Mouse (Mus musculus) forebrain, embryonic 14.5 days (tissue): Measurements from ENCODE around the gene Cmtm6. TPM values are rescaled to one million over a fixed set of nuclear protein-coding genes. Genes with fewer than 3 reads are reported as not detected.

Experiments used
- ATAC-seq: fragments of 200-750 bp; cut with Nextera tagmentation; 2 replicates; pipeline ENCODE4 v1.8.0; 2017; ENCODE audit warnings: mild to moderate bottlenecking, moderate library complexity
- DNase-seq: peaks from one replicate; pipeline ENCODE4 v3.0.0-alpha.2; 2015; ENCODE audit warnings: low spot score
- H3K27ac ChIP-seq: fragments of 300-500 bp; sonication (generic); 2 replicates; pipeline ENCODE4 v1.5.1; 2014; ENCODE audit warnings: low read depth, mild to moderate bottlenecking, control low read depth, low read length, moderate library complexity
- H3K27me3 ChIP-seq: fragments of 300-500 bp; sonication (generic); replicated peaks from 2 replicates; pipeline ENCODE4 v1.6.1; 2014; ENCODE audit warnings: low read length, control low read depth, mixed read lengths; ENCODE audit not compliant: control insufficient read depth, insufficient read depth
- H3K36me3 ChIP-seq: fragments of 300-500 bp; sonication (generic); 2 replicates; pipeline ENCODE4 v1.6.1; 2014; ENCODE audit warnings: low read length, control low read depth; ENCODE audit not compliant: control insufficient read depth, insufficient read depth
- H3K4me1 ChIP-seq: fragments of 300-500 bp; sonication (generic); 2 replicates; pipeline ENCODE4 v1.6.1; 2014; ENCODE audit warnings: antibody characterized with exemption, low read length, control low read depth; ENCODE audit not compliant: control insufficient read depth, insufficient read depth
- H3K4me2 ChIP-seq: fragments of 300-500 bp; sonication (generic); 2 replicates; pipeline ENCODE4 v1.6.1; 2014; ENCODE audit warnings: mild to moderate bottlenecking, control low read depth, low read length
- H3K4me3 ChIP-seq: fragments of 300-500 bp; sonication (generic); 2 replicates; pipeline ENCODE4 v1.5.1; 2014; ENCODE audit warnings: low read depth, low read length, control low read depth
- H3K9ac ChIP-seq: fragments of 300-500 bp; sonication (generic); 2 replicates; pipeline ENCODE4 v1.6.1; 2014; ENCODE audit warnings: mild to moderate bottlenecking, low read length, control low read depth, moderate library complexity
- H3K9me3 ChIP-seq: fragments of 300-500 bp; sonication (generic); replicated peaks from 2 replicates; pipeline ENCODE4 v1.6.1; 2016; ENCODE audit warnings: low read length, control low read depth, mixed read lengths; ENCODE audit not compliant: control insufficient read depth
- WGBS: fragments of 180-500 bp; shearing (Covaris S2); extraction: QIAGEN DNeasy Blood & Tissue Kit; methylation state at CpG from one replicate; pipeline ENCODE4 v1.1.7; 2014; 5-methylcytosine and 5-hydroxymethylcytosine counted together
- polyA plus RNA-seq: library from polyadenylated mRNA; unstranded; fragments of >200 nt; fragmentation: Nextera tagmentation; extraction: Ambion mirVana; gene quantifications from 2 replicates; pipeline ENCODE4 v1.2.1, GENCODE M21; 2014

Cmtm6 gene
- polyA plus RNA-seq, 1 experiment from 2014 or later, result 23.9 TPM

DNA sequence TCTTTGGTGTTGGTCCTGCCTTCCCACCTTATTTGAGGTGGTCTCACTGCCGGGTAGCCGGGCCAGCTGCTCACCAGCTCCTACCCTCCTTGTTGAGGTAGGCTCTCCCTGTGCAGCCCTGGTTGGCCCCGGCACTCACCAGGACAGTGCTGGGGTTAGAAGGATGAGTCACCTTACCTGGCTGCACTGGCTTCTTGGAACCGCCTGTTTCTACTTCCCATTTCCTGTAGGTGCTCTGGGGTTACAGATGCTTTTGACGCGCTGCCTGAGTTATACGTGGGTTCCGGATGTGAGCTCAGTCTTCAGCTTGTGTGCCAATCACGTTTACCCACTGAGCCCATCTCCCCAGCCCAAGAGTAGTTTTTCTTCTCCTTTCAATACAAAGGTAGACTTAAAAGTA lies 9.4 kb downstream of the Cmtm6 start:
- DNase-seq (no peak), ATAC-seq (no peak)
- Histone ChIP-seq H3K27me3 (no peaks in the 10 kb centered on the region), H3K9ac (no peak overlapping the region), H3K4me2 (no peak overlapping the region), H3K4me1 (no peaks in the 10 kb centered on the region), H3K9me3 (no peaks in the 10 kb centered on the region), H3K36me3 (peaks cover 12% of the 10 kb centered on the region; the same call in 1 of the 2 replicates), H3K4me3 (no peak overlapping the region), H3K27ac (no peak overlapping the region)
- WGBS, result 96% methylated on average over 9 of the region's 9 CpGs

DNA sequence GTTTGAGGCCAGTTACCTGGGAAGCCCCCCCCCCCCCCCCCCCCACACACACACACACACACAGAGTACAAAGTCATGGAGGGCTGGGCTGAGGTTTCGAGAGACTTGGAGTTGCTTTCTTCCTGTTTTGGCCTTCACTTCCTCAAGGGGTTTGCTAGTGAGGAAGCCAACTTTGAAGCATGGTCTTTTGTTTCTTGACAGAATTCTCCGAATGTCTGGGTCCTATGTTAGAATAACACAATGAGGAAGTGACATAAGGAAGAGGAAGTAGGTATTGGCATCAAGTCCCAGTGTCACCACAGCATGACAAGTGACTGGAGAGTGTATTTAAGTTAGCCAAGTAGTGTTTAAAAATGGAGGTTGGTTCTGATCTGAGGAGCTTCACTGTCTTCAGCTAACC lies 11.8 kb downstream of the Cmtm6 start:
- no peak for DNase-seq

DNA sequence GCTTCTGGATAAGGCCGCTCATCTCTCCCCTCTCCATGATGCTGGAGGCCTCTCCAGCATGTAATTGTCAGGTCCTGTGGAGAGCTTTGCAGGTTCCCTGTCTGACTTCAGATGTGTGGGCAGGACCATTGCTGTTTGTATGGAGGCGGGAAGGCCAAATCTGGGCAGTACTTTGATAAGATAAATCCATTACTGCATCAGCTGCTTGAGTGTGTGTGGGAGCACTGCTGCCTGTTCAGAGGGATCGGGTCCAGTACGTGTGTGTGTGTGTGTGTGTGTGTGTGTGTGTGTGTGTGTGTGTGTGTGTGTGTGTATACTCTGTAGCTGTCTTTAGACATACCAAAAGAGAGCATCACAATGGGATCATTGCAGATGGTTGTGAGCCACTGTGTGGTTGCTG lies 14.2 kb downstream of the Cmtm6 start:
- no peak for DNase-seq
- no peak overlapping the region for H3K4me3 ChIP-seq
- H3K4me2 ChIP-seq, result no peak overlapping the region
- 87% methylated on average over 4 of the region's 4 CpGs for WGBS
- no peak overlapping the region for H3K27ac ChIP-seq
- no peaks in the 10 kb centered on the region for H3K27me3 ChIP-seq
- no peak overlapping the region for H3K9ac ChIP-seq
- ATAC-seq, result no peak
- no peaks in the 10 kb centered on the region for H3K4me1 ChIP-seq
- no peaks in the 10 kb centered on the region for H3K9me3 ChIP-seq
- peaks cover 32% of the 10 kb centered on the region for H3K36me3 ChIP-seq

More for the DNA sequence above, 11.8 kb downstream of the Cmtm6 start:
- Histone ChIP-seq H3K27ac (no peak overlapping the region), H3K9ac (no peak overlapping the region), H3K27me3 (no peaks in the 10 kb centered on the region), H3K9me3 (no peaks in the 10 kb centered on the region), H3K4me2 (no peak overlapping the region), H3K4me1 (no peaks in the 10 kb centered on the region), H3K4me3 (no peak overlapping the region), H3K36me3 (peaks cover 19% of the 10 kb centered on the region)
- WGBS, result 89% methylated on average over 2 of the region's 2 CpGs
- no peak for ATAC-seq

DNA sequence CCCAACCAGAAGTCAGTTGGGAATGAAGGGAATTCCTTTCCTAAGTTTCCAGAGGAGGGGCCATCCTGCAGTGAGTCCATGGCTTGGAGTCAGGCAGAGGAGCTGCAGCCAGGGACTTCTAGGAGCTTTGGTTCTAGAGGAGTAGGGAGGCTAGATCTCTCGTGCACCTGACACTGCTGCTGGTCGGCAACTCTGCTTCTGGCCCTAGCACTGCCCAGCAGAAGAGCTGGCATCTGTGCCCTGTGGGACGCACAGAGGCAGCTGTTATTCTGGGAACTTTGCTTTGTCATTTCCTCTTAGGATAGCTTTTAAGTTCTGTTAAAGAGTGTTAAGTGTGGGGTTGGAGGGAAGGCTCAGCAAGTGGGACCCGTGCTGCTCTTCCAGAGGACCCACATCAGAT lies 14.7 kb downstream of the Cmtm6 start:
- Histone ChIP-seq H3K36me3 (peaks cover 32% of the 10 kb centered on the region), H3K4me1 (no peaks in the 10 kb centered on the region), H3K4me3 (no peak overlapping the region), H3K27me3 (no peaks in the 10 kb centered on the region), H3K4me2 (no peak overlapping the region), H3K27ac (no peak overlapping the region), H3K9me3 (no peaks in the 10 kb centered on the region), H3K9ac (no peak overlapping the region)
- whole genome bisulfite sequencing, result 86% methylated on average over 4 of the region's 4 CpGs
- no peak for DNase-seq
- ATAC-seq, result no peak

DNA sequence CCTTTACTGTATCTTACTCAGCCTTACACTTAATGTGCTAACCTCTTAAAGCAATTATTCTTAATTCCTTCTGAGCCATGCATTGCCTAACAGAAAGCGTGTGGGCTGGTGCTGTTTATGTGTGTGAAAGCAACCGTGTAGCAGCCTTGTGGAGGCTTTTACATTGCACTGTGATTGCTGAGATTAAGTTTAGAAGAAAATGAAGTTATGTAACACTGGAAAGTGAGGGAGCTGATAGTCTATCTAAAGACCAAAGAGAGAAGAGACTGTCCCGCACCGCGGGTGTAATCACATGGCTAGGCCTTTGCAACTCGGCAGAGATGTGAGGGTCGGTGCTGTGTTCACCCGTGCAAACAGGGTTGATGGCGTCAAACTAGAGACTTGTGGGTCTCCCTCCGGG lies 16.1 kb downstream of the Cmtm6 start:
- ATAC-seq (no peak), DNase-seq (no peak)
- Histone ChIP-seq H3K4me3 (no peak overlapping the region), H3K9ac (no peak overlapping the region), H3K4me2 (no peak overlapping the region), H3K27me3 (no peaks in the 10 kb centered on the region), H3K9me3 (no peaks in the 10 kb centered on the region), H3K4me1 (no peaks in the 10 kb centered on the region), H3K36me3 (peaks cover 34% of the 10 kb centered on the region), H3K27ac (no peak overlapping the region)
- WGBS, result 89% methylated on average over 10 of the region's 10 CpGs

DNA sequence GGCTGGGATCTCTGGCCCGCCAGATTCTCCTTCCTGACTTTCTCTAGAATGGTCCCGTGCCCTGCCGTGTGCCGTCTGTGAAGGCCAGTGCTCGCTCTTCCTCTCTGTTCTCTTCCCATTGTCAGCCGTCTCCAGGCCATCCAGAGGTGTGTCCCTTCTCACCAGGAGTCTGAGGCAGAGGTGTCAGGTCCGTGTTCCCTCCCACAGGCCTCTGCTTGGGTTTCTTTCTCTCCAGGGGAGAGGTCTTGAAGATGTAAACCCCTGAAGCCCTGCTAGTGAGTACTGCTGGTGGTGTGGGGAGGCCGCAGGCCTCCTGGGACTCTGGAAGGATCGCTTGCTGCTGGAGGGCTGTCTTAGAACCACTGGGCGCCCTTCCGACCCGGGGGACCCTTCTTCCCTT lies 16.6 kb downstream of the Cmtm6 start:
- Histone ChIP-seq H3K9ac (no peak overlapping the region), H3K27me3 (no peaks in the 10 kb centered on the region), H3K36me3 (peaks cover 31% of the 10 kb centered on the region), H3K4me3 (no peak overlapping the region), H3K27ac (no peak overlapping the region), H3K4me2 (no peak overlapping the region), H3K4me1 (no peaks in the 10 kb centered on the region), H3K9me3 (no peaks in the 10 kb centered on the region)
- WGBS, result 92% methylated on average over 12 of the region's 12 CpGs
- DNase-seq (no peak), ATAC-seq (no peak)

DNA sequence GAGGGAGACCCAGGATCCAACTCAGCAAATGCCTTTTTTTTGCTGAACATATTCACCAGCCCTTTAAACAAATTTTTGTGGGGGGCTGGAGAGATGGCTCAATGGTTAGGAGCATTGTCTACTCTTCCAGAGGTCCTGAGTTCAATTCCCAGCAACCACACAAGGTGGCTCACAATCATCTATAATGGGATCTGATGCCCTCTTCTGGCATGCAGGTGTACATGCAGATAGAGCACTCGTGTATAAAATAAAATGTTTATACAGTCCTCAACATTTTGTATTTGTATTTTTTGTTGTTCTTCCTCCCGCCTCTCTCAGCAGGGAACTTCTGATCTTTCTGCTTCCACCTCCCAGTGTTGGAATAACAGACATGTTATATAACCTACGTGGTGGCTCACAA lies 20.7 kb downstream of the Cmtm6 start:
- Histone ChIP-seq H3K4me3 (no peak overlapping the region), H3K4me2 (no peak overlapping the region), H3K27me3 (no peaks in the 10 kb centered on the region), H3K9ac (no peak overlapping the region), H3K36me3 (peaks cover 26% of the 10 kb centered on the region), H3K27ac (no peak overlapping the region), H3K4me1 (peaks cover 7% of the 10 kb centered on the region), H3K9me3 (no peaks in the 10 kb centered on the region)
- DNase-seq, result no peak
- WGBS, result 84% methylated on average over 3 of the region's 3 CpGs
- no peak for ATAC-seq

DNA sequence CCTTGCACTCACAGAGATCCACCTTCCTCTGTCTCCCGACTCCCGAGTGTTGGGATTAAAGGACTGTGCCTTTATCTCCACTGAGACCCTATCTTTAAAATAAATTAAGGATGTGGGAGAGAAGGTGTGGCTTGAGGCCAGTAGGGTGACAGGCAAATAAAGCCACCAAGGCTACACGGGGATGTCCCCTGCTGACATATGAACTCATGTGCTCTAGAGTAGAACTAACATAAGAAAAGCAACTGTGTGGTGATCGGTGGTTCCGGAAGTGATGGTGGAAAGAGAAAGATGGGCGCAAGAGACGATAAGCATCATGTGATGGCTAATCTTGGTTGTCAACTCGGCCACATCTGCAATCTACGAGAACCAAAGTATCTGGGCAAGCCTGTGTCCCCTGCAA lies 21.4 kb downstream of the Cmtm6 start:
- no peaks in the 10 kb centered on the region for H3K27me3 ChIP-seq
- H3K4me3 ChIP-seq, result peak overlapping the region; percentile 35
- WGBS, result 72% methylated on average over 9 of the region's 9 CpGs
- DNase-seq (no peak), ATAC-seq (no peak)
- H3K4me2 ChIP-seq, result peak overlapping the region; percentile 66
- 0 out of 2 replicates have a peak overlapping the region, but pooled peaks have one; percentile 52 for H3K27ac ChIP-seq
- peaks cover 23% of the 10 kb centered on the region for H3K36me3 ChIP-seq
- H3K4me1 ChIP-seq, result peaks cover 7% of the 10 kb centered on the region
- no peaks in the 10 kb centered on the region for H3K9me3 ChIP-seq
- H3K9ac ChIP-seq, result no peak overlapping the region; the same call in 1 of the 2 replicates

DNA sequence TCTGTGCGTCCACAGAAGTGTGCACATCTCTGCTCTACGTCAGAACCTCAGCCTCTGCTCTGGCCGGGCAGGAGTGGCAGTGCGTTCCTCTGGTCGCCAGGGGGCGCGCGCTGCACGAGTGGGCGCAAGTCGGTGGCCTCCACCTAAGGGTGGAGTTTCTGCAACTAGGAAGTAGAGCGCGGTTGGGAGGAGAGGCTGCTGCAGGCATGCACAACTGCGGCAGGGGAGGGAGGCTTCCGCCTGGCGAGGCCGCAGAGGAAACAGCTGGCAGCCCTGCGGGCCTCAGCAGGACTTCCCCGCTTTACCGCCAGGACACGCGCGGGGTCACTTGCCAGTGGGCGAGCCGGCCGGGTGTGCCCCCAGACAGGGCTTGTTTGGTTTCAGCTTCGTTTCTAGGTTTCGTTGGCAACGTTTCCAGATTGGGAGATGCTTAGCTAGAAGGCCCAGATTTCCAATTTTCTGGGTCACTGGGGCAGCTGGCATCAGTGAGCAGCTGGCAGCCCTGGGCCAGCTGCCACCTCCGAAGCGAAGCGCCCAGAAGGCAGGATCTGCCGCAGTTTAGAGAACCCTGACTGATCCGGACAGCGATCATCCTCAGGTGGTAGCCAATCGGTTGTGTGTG lies 22.1 kb downstream of the Cmtm6 start:
- peak; percentile 86 for DNase-seq
- H3K4me1 ChIP-seq, result peaks cover 7% of the 10 kb centered on the region
- peak; percentile 93 for ATAC-seq
- H3K9me3 ChIP-seq, result no peaks in the 10 kb centered on the region
- 5% methylated on average over 36 of the region's 36 CpGs for WGBS
- H3K36me3 ChIP-seq, result peaks cover 17% of the 10 kb centered on the region
- peak overlapping the region; percentile 52; the same call in 1 of the 2 replicates for H3K27ac ChIP-seq
- H3K9ac ChIP-seq, result peak overlapping the region; percentile 63
- peak overlapping the region; percentile 66 for H3K4me2 ChIP-seq
- no peaks in the 10 kb centered on the region for H3K27me3 ChIP-seq
- peak overlapping the region; percentile 35 for H3K4me3 ChIP-seq
